Mouse (Mus musculus): Measurements from ENCODE around the gene Slc27a5. TPM values are rescaled to one million over a fixed set of nuclear protein-coding genes. Genes with fewer than 3 reads are reported as not detected.

Slc27a5 gene
- total and polyA plus RNA-seq, 3 experiments, result 0.13 TPM; not detected in 2

DNA sequence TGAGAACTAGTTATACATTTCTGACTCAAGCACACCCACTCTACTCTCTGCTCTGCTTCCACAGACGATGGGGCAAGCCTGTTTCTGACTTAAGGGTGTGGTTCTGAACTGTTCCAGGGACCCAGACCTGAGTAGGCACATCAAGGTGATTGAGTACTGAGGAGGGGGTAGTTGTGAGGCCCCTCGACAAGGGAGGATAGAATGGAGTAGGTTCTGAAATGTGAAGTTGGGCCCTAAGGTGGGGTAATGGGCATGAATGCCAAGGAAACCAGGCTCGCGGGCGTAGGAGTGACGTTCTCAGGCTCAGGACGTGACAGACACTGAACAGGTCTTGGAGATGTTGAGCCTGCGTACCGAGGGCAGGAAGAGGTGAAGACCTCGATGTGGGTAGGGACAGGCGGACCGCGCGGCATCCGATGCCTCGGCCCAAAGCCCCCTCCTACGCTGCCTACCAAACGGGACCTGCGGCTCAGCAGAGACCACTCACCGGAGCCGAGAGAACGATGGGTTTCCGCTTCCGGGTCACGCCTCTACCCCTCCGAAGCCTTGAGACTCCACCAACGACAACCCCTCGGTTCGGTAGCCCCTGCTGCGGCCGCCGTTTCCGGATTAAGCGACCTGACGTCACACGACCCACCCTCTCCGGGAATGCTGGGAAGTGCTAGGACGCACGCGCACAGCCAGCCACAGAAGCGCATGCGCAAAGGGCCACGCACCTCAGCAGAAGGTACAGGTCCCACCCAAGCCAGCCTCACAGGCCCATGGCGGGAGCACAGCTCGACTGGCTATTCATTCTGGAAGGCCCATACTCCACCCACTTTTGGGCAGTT is 36.4 kb upstream of the Slc27a5 start, which contains the start of gene Chmp2a (continued):
- TF ChIP-seq MYC (IDR thresholded peaks at IDR 0.05; ENCODE audit: low read depth, low read length) (peak; percentile 43; the same call in 1 of the 2 replicates), POLR2AphosphoS5 (IDR thresholded peaks at IDR 0.05; ENCODE audit: borderline replicate concordance, low read depth, low read length) (peak; percentile 77; the same call in 1 of the 2 replicates), ETS1 (IDR thresholded peaks at IDR 0.05; ENCODE audit: low read depth, low read length) (peak; percentile 63), EP300 (IDR thresholded peaks at IDR 0.05; ENCODE audit: low read depth in 1 of 2, low read length in 2 of 2) (peak in 1 of 2 experiments; percentile 52; a peak in 2 of 4 replicates), KAT2A (conservative IDR thresholded peaks at IDR 0.05; ENCODE audit: low read depth, low read length) (peak; percentile 78), POLR2A (IDR thresholded peaks at IDR 0.05; ENCODE audit: control insufficient read depth in 1 of 2, insufficient read depth in 1 of 2, low read depth in 1 of 2, low read length in 2 of 2, poor library complexity in 1 of 2) (peak; percentile 37 to 93; a peak in 3 of 4 replicates), TBP (IDR thresholded peaks at IDR 0.05; ENCODE audit: low read depth, low read length) (peak; percentile 71; the same call in 1 of the 2 replicates), JUND (IDR thresholded peaks at IDR 0.05; ENCODE audit: low read depth, low read length) (no peak), BHLHE40 (IDR thresholded peaks at IDR 0.05; ENCODE audit: borderline replicate concordance, low read depth, low read length) (peak; percentile 29; the same call in 1 of the 2 replicates), RAD21 (IDR thresholded peaks at IDR 0.05; ENCODE audit: low read depth, low read length) (no peak), NELFE (IDR thresholded peaks at IDR 0.05; ENCODE audit: low read depth, low read length) (peak; percentile 75), CHD1 (IDR thresholded peaks at IDR 0.05; ENCODE audit: low read depth, low read length) (no peak), MAZ (IDR thresholded peaks at IDR 0.05; ENCODE audit: low read depth, low read length) (peak; percentile 93), TCF12 (IDR thresholded peaks at IDR 0.05; ENCODE audit: low read depth, low read length) (peak; percentile 53), ZKSCAN1 (IDR thresholded peaks at IDR 0.05; ENCODE audit: low read depth, low read length) (peak; percentile 73; the same call in 1 of the 2 replicates), GATA1 (IDR thresholded peaks at IDR 0.05; ENCODE audit: low read depth, low read length) (no peak), CHD2 (IDR thresholded peaks at IDR 0.05; ENCODE audit: low read length) (peak; percentile 85)

- Histone ChIP-seq H3K9me3 (replicated peaks; ENCODE audit: insufficient read depth, low read length) (no peaks in the 10 kb centered on the region), H3K9ac (ENCODE audit: control insufficient read depth, low read depth, low read length, poor library complexity, severe bottlenecking) (peak overlapping the region; percentile 76), H3K4me3 (ENCODE audit: control insufficient read depth in 1 of 2, insufficient read depth in 1 of 2, low read depth in 2 of 2, low read length in 2 of 2) (peak overlapping the region; percentile 58 to 77), H3K79me2 (ENCODE audit: control insufficient read depth, insufficient read depth, low read length, poor library complexity) (peaks cover 27% of the 10 kb centered on the region), H3K4me1 (ENCODE audit: control insufficient read depth in 1 of 2, insufficient read depth in 2 of 2, low read length in 2 of 2) (peaks cover 0 to 19% of the 10 kb centered on the region in 2 experiments; a peak in 1 of 4 replicates), H3K36me3 (ENCODE audit: control insufficient read depth in 1 of 2, insufficient read depth in 2 of 2, low read length in 2 of 2) (peaks cover 4 to 7% of the 10 kb centered on the region in 2 experiments; a peak in 3 of 4 replicates), H3K27me3 (ENCODE audit: control insufficient read depth in 1 of 2, insufficient read depth in 2 of 2, low read length in 2 of 2) (no peaks in the 10 kb centered on the region), H3K27ac (ENCODE audit: control insufficient read depth, low read depth, low read length) (peak overlapping the region; percentile 86)
- peak; percentile 49 for DNase-seq (ENCODE audit: low read depth, low spot score)
- TF ChIP-seq RCOR1 (IDR thresholded peaks at IDR 0.05; ENCODE audit: low read depth, low read length), result no peak
- no peak for TF ChIP-seq MXI1 (IDR thresholded peaks at IDR 0.05; ENCODE audit: low read depth, low read length)
- no peak for TF ChIP-seq ZNF384 (IDR thresholded peaks at IDR 0.05; ENCODE audit: low read depth, low read length)
- no peak for TF ChIP-seq GABPA (IDR thresholded peaks at IDR 0.05; ENCODE audit: low read depth, low read length)
- TF ChIP-seq ZMIZ1 (IDR thresholded peaks at IDR 0.05; ENCODE audit: low read depth, low read length), result peak; percentile 31; the same call in 1 of the 2 replicates
- 0 out of 4 replicates have a peak, but pooled peaks of 1 of the 2 experiments have one; percentile 21 for TF ChIP-seq POLR2A (IDR thresholded peaks at IDR 0.05; ENCODE audit: control insufficient read depth in 1 of 2, insufficient read depth in 1 of 2, low read depth in 1 of 2, low read length in 2 of 2, poor library complexity in 1 of 2)
- no peak for TF ChIP-seq TAL1 (IDR thresholded peaks at IDR 0.05; ENCODE audit: low read length)
- TF ChIP-seq TBP (IDR thresholded peaks at IDR 0.05; ENCODE audit: low read depth, low read length), result no peak
- no peak for TF ChIP-seq E2F4 (IDR thresholded peaks at IDR 0.05; ENCODE audit: borderline replicate concordance, low read depth, low read length)
Observed at GRCm38 (mm10) chr7:13033451-13034147, 35.6 kb upstream of the Slc27a5 start.

Measured in MEL (cell line).